Mouse (Mus musculus) hindbrain, embryonic 16.5 days (tissue): ENCODE data around the gene Irf2. TPM values are rescaled to one million over a fixed set of nuclear protein-coding genes. Genes with fewer than 3 reads are reported as not detected.

Source experiments
- ATAC-seq: fragments of 200-750 bp; cut with Nextera tagmentation; 2 replicates; pipeline ENCODE4 v1.8.0; 2017; ENCODE audit warnings: moderate TSS enrichment, moderate library complexity
- H3K27ac ChIP-seq: fragments of 300-500 bp; sonication (generic); 2 replicates; pipeline ENCODE4 v1.5.1; 2014; ENCODE audit warnings: low read depth, mild to moderate bottlenecking, control low read depth, low read length, moderate library complexity
- H3K27me3 ChIP-seq: fragments of 300-500 bp; sonication (generic); replicated peaks from 2 replicates; pipeline ENCODE4 v1.6.1; 2014; ENCODE audit warnings: low read length; ENCODE audit not compliant: control insufficient read depth, insufficient read depth
- H3K36me3 ChIP-seq: fragments of 300-500 bp; sonication (generic); 2 replicates; pipeline ENCODE4 v1.6.1; 2014; ENCODE audit warnings: mild to moderate bottlenecking, low read length, moderate library complexity, mixed read lengths; ENCODE audit not compliant: control insufficient read depth, insufficient read depth
- H3K4me1 ChIP-seq: fragments of 300-500 bp; sonication (generic); 2 replicates; pipeline ENCODE4 v1.6.1; 2014; ENCODE audit warnings: low read depth, low read length; ENCODE audit not compliant: control insufficient read depth, insufficient read depth
- H3K4me2 ChIP-seq: fragments of 300-500 bp; sonication (generic); 2 replicates; pipeline ENCODE4 v1.6.1; 2014; ENCODE audit warnings: mild to moderate bottlenecking, low read length, control low read depth, moderate library complexity
- H3K4me3 ChIP-seq: fragments of 300-500 bp; sonication (generic); 2 replicates; pipeline ENCODE4 v1.5.1; 2014; ENCODE audit warnings: mild to moderate bottlenecking, low read length, control low read depth, moderate library complexity
- H3K9ac ChIP-seq: fragments of 300-500 bp; sonication (generic); 2 replicates; pipeline ENCODE4 v1.6.1; 2014; ENCODE audit warnings: low read depth, mild to moderate bottlenecking, control low read depth, low read length, moderate library complexity
- H3K9me3 ChIP-seq: fragments of 300-500 bp; sonication (generic); 2 replicates; pipeline ENCODE4 v1.6.1; 2014; ENCODE audit warnings: mild to moderate bottlenecking, low read length, moderate library complexity; ENCODE audit not compliant: control insufficient read depth
- WGBS: fragments of 180-500 bp; shearing (Covaris S2); extraction: QIAGEN DNeasy Blood & Tissue Kit; methylation state at CpG from one replicate; pipeline ENCODE4 v1.1.7; 2014; 5-methylcytosine and 5-hydroxymethylcytosine counted together
- polyA plus RNA-seq: library from polyadenylated mRNA; unstranded; fragments of >200 nt; fragmentation: Nextera tagmentation; extraction: Ambion mirVana; gene quantifications from 2 replicates; pipeline ENCODE4 v1.2.1, GENCODE M21; 2015

Gene Irf2
- polyA plus RNA-seq, 1 experiment from 2014 or later: 11.1 TPM

GRCm38 (mm10) chr8:46848011-46848641 is 108.6 kb downstream of the Irf2 start:
- H3K4me1 ChIP-seq: no peaks in the 10 kb centered on the region
- no peaks in the 10 kb centered on the region for H3K27me3 ChIP-seq
- peaks cover 12% of the 10 kb centered on the region; the same call in 1 of the 2 replicates for H3K36me3 ChIP-seq
- no peak for ATAC-seq
- WGBS: 91% methylated on average over 6 of the region's 6 CpGs
- no peak overlapping the region for H3K27ac ChIP-seq
- no peak overlapping the region for H3K4me2 ChIP-seq
- H3K9me3 ChIP-seq: no peaks in the 10 kb centered on the region
- no peak overlapping the region for H3K9ac ChIP-seq
- no peak overlapping the region for H3K4me3 ChIP-seq

DNA sequence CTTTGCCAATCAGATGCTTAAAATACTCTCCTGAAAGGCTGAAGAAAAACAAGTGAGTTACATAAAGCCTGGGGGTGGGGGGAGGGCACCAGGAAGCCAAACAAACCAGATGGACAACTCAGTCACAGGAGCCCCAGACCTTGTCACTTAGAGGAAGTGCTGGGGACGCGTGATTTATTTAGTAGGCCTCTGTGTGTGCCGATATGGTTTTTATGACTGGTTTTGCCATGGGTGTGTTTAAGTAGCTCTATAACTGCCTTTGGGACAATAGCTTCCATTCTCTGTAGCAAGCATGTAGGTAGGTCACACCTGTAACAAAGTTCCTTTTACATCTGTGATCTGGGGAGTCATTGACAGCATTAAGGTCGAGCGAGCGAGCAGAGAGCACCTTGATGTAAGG is 109.4 kb downstream of the Irf2 start:
- H3K4me2 ChIP-seq: no peak overlapping the region

GRCm38 (mm10) chr8:46849458-46849857 is 109.9 kb downstream of the Irf2 start:
- no peaks in the 10 kb centered on the region for H3K4me1 ChIP-seq
- no peak overlapping the region for H3K9ac ChIP-seq
- no peak overlapping the region for H3K4me3 ChIP-seq
- peaks cover 12% of the 10 kb centered on the region; the same call in 1 of the 2 replicates for H3K36me3 ChIP-seq
- no peak for ATAC-seq
- no peak overlapping the region for H3K4me2 ChIP-seq
- 58% methylated on average over 2 of the region's 2 CpGs for WGBS
- no peak overlapping the region for H3K27ac ChIP-seq
- H3K9me3 ChIP-seq: no peaks in the 10 kb centered on the region
- no peaks in the 10 kb centered on the region for H3K27me3 ChIP-seq

More for the DNA sequence above, 109.4 kb downstream of the Irf2 start:
- ATAC-seq: no peak
- Histone ChIP-seq H3K9me3 (no peaks in the 10 kb centered on the region), H3K36me3 (peaks cover 12% of the 10 kb centered on the region; the same call in 1 of the 2 replicates), H3K4me3 (no peak overlapping the region), H3K27ac (no peak overlapping the region), H3K27me3 (no peaks in the 10 kb centered on the region), H3K4me1 (no peaks in the 10 kb centered on the region), H3K9ac (no peak overlapping the region)
- 84% methylated on average over 6 of the region's 6 CpGs for WGBS

- no peak overlapping the region for H3K4me2 ChIP-seq
- peaks cover 12% of the 10 kb centered on the region; the same call in 1 of the 2 replicates for H3K36me3 ChIP-seq
- no peaks in the 10 kb centered on the region for H3K9me3 ChIP-seq
- no peak overlapping the region for H3K4me3 ChIP-seq
- 92% methylated on average over 6 of the region's 6 CpGs for WGBS
- no peaks in the 10 kb centered on the region for H3K27me3 ChIP-seq
- no peak overlapping the region for H3K9ac ChIP-seq
- no peaks in the 10 kb centered on the region for H3K4me1 ChIP-seq
- ATAC-seq: no peak
- no peak overlapping the region for H3K27ac ChIP-seq
Measured at GRCm38 (mm10) chr8:46850258-46850897, 110.8 kb downstream of the Irf2 start.

- no peak overlapping the region for H3K9ac ChIP-seq
- no peaks in the 10 kb centered on the region for H3K4me1 ChIP-seq
- WGBS: 80% methylated on average over 4 of the region's 4 CpGs
- no peak overlapping the region for H3K4me3 ChIP-seq
- no peaks in the 10 kb centered on the region for H3K27me3 ChIP-seq
- H3K27ac ChIP-seq: no peak overlapping the region
- H3K9me3 ChIP-seq: no peaks in the 10 kb centered on the region
- no peak; the same call in 1 of the 2 replicates for ATAC-seq
- H3K4me2 ChIP-seq: no peak overlapping the region
- H3K36me3 ChIP-seq: peaks cover 6% of the 10 kb centered on the region; the same call in 1 of the 2 replicates
Measured at GRCm38 (mm10) chr8:46851560-46851959, 112.0 kb downstream of the Irf2 start.

- ATAC-seq: no peak
- H3K27ac ChIP-seq: no peak overlapping the region
- H3K4me1 ChIP-seq: no peaks in the 10 kb centered on the region
- H3K4me2 ChIP-seq: no peak overlapping the region
- no peaks in the 10 kb centered on the region for H3K27me3 ChIP-seq
- WGBS: 79% methylated on average over 11 of the region's 11 CpGs
- no peaks in the 10 kb centered on the region for H3K9me3 ChIP-seq
- H3K9ac ChIP-seq: no peak overlapping the region
- H3K4me3 ChIP-seq: no peak overlapping the region
- peaks cover 3% of the 10 kb centered on the region; the same call in 1 of the 2 replicates for H3K36me3 ChIP-seq
Measured at GRCm38 (mm10) chr8:46852377-46852776, 112.8 kb downstream of the Irf2 start.

- no peaks in the 10 kb centered on the region for H3K36me3 ChIP-seq
- H3K27ac ChIP-seq: no peak overlapping the region; the same call in 1 of the 2 replicates
- H3K4me2 ChIP-seq: no peak overlapping the region
- H3K9me3 ChIP-seq: no peaks in the 10 kb centered on the region
- H3K4me1 ChIP-seq: no peaks in the 10 kb centered on the region
- H3K9ac ChIP-seq: no peak overlapping the region
- H3K4me3 ChIP-seq: no peak overlapping the region
- WGBS: 56% methylated on average over 7 of the region's 7 CpGs
- no peak for ATAC-seq
- H3K27me3 ChIP-seq: no peaks in the 10 kb centered on the region
Measured at GRCm38 (mm10) chr8:46859164-46859846, 119.8 kb downstream of the Irf2 start.

- no peaks in the 10 kb centered on the region for H3K9me3 ChIP-seq
- ATAC-seq: no peak
- H3K36me3 ChIP-seq: no peaks in the 10 kb centered on the region
- no peaks in the 10 kb centered on the region for H3K27me3 ChIP-seq
- H3K4me2 ChIP-seq: no peak overlapping the region
- no peak overlapping the region for H3K4me3 ChIP-seq
- H3K4me1 ChIP-seq: no peaks in the 10 kb centered on the region
- no peak overlapping the region for H3K9ac ChIP-seq
- 71% methylated on average over 8 of the region's 8 CpGs for WGBS
- H3K27ac ChIP-seq: no peak overlapping the region; the same call in 1 of the 2 replicates
Measured at GRCm38 (mm10) chr8:46859847-46860167, 120.3 kb downstream of the Irf2 start.

DNA sequence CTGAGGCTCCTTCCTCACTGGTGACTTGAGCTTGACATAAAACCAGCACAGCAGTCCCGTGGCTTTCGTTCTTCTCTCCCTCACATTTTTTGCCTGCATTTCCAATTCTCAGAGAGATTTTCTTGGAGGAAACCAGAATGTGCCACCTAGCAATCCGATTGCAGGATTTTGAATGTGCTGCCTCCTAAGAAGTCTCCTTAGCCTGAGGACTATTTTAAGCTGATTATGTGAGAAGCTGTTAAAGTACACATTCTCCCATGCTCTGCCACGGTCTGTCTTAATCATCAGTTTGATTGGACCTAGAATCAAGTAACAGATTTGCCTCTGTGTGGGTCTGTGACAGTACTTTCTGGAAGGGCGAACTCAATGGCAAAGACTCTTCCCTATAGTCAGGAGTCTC is 123.0 kb downstream of the Irf2 start:
- no peaks in the 10 kb centered on the region for H3K27me3 ChIP-seq
- no peak overlapping the region for H3K4me2 ChIP-seq
- WGBS: 94% methylated on average over 5 of the region's 5 CpGs
- H3K9ac ChIP-seq: no peak overlapping the region
- no peaks in the 10 kb centered on the region for H3K9me3 ChIP-seq
- no peak overlapping the region for H3K27ac ChIP-seq
- H3K4me1 ChIP-seq: no peaks in the 10 kb centered on the region
- H3K36me3 ChIP-seq: no peaks in the 10 kb centered on the region
- ATAC-seq: no peak
- H3K4me3 ChIP-seq: no peak overlapping the region
